Mouse (Mus musculus): ENCODE results near the gene Hist1h1b. TPM values are rescaled to one million over a fixed set of nuclear protein-coding genes. Genes with fewer than 3 reads are reported as not detected.
"Not testable (repeated sequence)": the region's sequence is repeated elsewhere in the genome, so short reads cannot be mapped to it uniquely, and the experiment has no call there.

Hist1h1b gene
- polyA plus RNA-seq, 1 experiment from 2014 or later: 14.9 TPM

- no peaks in the 10 kb centered on the region for H3K36me3 ChIP-seq (ENCODE audit: control insufficient read depth, insufficient read depth, low read length)
- peak overlapping the region; percentile 93 for H3K27ac ChIP-seq (ENCODE audit: low read length)
- H3K27me3 ChIP-seq (replicated peaks; ENCODE audit: control insufficient read depth, insufficient read depth, low read length): no peaks in the 10 kb centered on the region
- peak overlapping the region; percentile 60 for H3K4me2 ChIP-seq (ENCODE audit: low read depth, low read length)
- no peaks in the 10 kb centered on the region for H3K9me3 ChIP-seq (ENCODE audit: control insufficient read depth, low read length)
- peak overlapping the region; percentile 70 for H3K9ac ChIP-seq (ENCODE audit: low read depth, low read length)
- 3% methylated on average over 10 of the region's 10 CpGs for WGBS
- H3K4me1 ChIP-seq (ENCODE audit: control insufficient read depth, insufficient read depth, low read length): peaks cover 5% of the 10 kb centered on the region; the same call in 1 of the 2 replicates
- no peak for ATAC-seq
- H3K4me3 ChIP-seq (ENCODE audit: low read length): peak overlapping the region; percentile 48
Observed at GRCm38 (mm10) chr13:21753051-21753523, 27.3 kb downstream of the Hist1h1b start.

DNA sequence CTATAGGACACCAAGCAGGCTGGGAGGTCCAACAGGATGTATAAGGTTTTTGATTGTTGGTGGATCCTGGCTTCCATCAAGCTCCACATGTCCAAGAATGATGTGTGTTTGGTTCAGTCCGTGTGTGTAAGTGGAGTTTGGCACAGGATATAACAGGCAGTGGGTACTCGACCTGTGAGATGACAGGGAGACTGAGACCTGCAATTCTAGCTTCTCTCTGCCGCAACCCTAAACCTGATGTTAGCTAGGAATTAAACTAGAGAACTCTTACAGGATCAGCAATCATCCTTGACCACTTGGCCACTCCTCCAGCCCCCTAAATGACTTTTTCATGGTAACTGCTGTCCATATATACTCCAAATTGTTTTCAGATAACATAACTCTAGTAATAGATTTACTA, 28.1 kb downstream of the Hist1h1b start:
- H3K4me3 ChIP-seq (ENCODE audit: low read length): 0 out of 2 replicates have a peak overlapping the region, but pooled peaks have one; percentile 1
- no peaks in the 10 kb centered on the region for H3K36me3 ChIP-seq (ENCODE audit: control insufficient read depth, insufficient read depth, low read length)
- peak overlapping the region; percentile 60 for H3K4me2 ChIP-seq (ENCODE audit: low read depth, low read length)
- H3K9ac ChIP-seq (ENCODE audit: low read depth, low read length): 0 out of 2 replicates have a peak overlapping the region, but pooled peaks have one; percentile 29
- no peaks in the 10 kb centered on the region for H3K9me3 ChIP-seq (ENCODE audit: control insufficient read depth, low read length)
- H3K27me3 ChIP-seq (replicated peaks; ENCODE audit: control insufficient read depth, insufficient read depth, low read length): no peaks in the 10 kb centered on the region
- ATAC-seq: no peak
- peaks cover 8% of the 10 kb centered on the region; the same call in 1 of the 2 replicates for H3K4me1 ChIP-seq (ENCODE audit: control insufficient read depth, insufficient read depth, low read length)
- peak overlapping the region; percentile 12; the same call in 1 of the 2 replicates for H3K27ac ChIP-seq (ENCODE audit: low read length)
- 42% methylated on average over 3 of the region's 3 CpGs for WGBS

DNA sequence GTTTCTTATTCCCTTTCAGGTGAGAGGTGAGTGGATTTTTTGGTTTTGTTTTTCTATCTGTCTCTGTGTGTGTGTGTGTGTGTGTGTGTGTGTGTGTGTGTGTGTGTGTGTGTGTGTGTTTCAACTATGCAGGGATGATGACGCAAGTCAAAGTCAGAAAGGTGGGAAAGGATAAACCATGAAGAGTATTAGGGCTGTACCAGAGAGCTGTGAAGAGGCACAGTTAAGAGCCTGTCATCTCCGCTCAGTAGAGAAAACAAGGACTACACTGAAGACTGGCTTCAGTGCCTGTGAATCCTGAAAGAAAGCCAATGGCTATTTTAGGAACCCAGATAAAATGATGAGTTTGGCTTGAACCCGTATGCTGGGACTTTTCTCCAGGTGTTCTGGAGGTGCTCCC, 28.6 kb downstream of the Hist1h1b start:
- Histone ChIP-seq H3K27me3 (replicated peaks; ENCODE audit: control insufficient read depth, insufficient read depth, low read length) (no peaks in the 10 kb centered on the region), H3K4me2 (ENCODE audit: low read depth, low read length) (no peak overlapping the region), H3K36me3 (ENCODE audit: control insufficient read depth, insufficient read depth, low read length) (no peaks in the 10 kb centered on the region), H3K9ac (ENCODE audit: low read depth, low read length) (no peak overlapping the region), H3K9me3 (ENCODE audit: control insufficient read depth, low read length) (no peaks in the 10 kb centered on the region), H3K27ac (ENCODE audit: low read length) (peak overlapping the region; percentile 12; the same call in 1 of the 2 replicates), H3K4me1 (ENCODE audit: control insufficient read depth, insufficient read depth, low read length) (peaks cover 9% of the 10 kb centered on the region; the same call in 1 of the 2 replicates), H3K4me3 (ENCODE audit: low read length) (no peak overlapping the region)
- 71% methylated on average over 3 of the region's 3 CpGs for WGBS
- no peak for ATAC-seq

DNA sequence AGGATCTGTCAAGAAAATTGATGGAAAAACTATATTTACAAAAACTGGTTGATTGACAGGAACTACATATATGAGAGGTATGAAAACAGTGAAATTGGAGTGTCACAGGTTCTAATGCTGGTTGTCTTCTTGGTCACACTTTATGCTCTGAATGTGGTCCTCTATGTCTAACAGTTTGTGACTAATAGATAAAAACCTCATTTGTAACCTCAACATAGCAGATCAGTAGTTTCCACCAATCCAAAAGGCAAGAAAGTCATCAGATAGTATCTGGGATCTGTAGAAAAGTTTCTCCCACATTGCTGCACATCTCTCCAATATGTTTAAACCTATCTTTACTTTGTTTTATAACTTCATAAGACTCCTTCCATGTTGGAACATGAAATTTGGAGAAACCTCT, 29.0 kb downstream of the Hist1h1b start:
- no peak overlapping the region for H3K27ac ChIP-seq (ENCODE audit: low read length)
- no peaks in the 10 kb centered on the region for H3K36me3 ChIP-seq (ENCODE audit: control insufficient read depth, insufficient read depth, low read length)
- no peak overlapping the region for H3K4me2 ChIP-seq (ENCODE audit: low read depth, low read length)
- ATAC-seq: no peak
- peaks cover 9% of the 10 kb centered on the region; the same call in 1 of the 2 replicates for H3K4me1 ChIP-seq (ENCODE audit: control insufficient read depth, insufficient read depth, low read length)
- no peak overlapping the region for H3K9ac ChIP-seq (ENCODE audit: low read depth, low read length)
- no peak overlapping the region for H3K4me3 ChIP-seq (ENCODE audit: low read length)
- H3K9me3 ChIP-seq (ENCODE audit: control insufficient read depth, low read length): no peaks in the 10 kb centered on the region
- no peaks in the 10 kb centered on the region for H3K27me3 ChIP-seq (replicated peaks; ENCODE audit: control insufficient read depth, insufficient read depth, low read length)

DNA sequence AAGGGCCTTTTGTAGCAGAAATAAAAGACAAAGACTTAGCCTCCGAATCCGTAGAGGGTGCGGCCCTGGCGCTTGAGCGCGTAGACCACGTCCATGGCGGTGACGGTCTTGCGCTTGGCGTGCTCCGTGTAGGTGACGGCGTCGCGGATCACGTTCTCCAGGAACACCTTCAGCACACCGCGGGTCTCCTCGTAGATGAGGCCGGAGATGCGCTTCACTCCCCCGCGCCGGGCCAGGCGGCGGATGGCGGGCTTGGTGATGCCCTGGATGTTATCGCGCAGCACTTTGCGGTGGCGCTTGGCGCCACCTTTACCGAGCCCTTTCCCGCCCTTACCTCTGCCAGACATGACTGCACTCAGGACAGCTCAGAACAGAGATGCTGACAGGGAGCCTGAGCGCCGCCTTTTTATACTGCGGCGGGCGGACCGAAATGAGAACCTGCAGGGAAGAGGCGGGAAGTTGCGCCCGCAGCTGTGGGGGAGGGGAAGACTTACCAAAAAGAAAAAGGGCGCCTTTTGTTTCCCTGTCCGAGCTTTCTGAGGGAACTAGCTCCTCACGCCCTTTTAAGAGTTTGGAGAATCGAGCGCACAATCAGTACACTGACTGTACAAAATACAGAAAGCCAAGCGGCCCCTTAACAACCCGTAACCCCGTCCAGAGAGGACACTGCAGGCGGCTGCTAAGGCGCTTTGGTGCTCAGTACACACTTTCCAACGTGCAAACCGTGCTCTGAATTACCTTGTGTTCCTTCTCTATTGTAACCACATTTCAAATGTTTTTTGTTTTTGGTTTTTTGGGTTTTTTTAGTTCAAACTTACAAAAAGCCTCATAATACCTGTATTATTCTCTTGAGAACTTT, 30.0 kb downstream of the Hist1h1b start, which contains the start of gene Hist1h4k:
Hist1h4k (minus strand) TSS at position 347 of the 859 bp plus-strand sequence.
- Histone ChIP-seq H3K4me2 (ENCODE audit: low read depth, low read length) (peak within 1 kb of the TSS; percentile 56), H3K9ac (ENCODE audit: low read depth, low read length) (peak within 1 kb of the TSS; percentile 68), H3K4me3 (ENCODE audit: low read length) (peak within 1 kb of the TSS; percentile 55), H3K27ac (ENCODE audit: low read length) (peak within 1 kb of the TSS; percentile 89)
- WGBS: under 1% methylated on average over 45 of the region's 56 CpGs
- ATAC-seq: peak; percentile 78
- not testable (repeated sequence) for H3K36me3 ChIP-seq (ENCODE audit: control insufficient read depth, insufficient read depth, low read length); H3K9me3 ChIP-seq (ENCODE audit: control insufficient read depth, low read length); H3K27me3 ChIP-seq (replicated peaks; ENCODE audit: control insufficient read depth, insufficient read depth, low read length); H3K4me1 ChIP-seq (ENCODE audit: control insufficient read depth, insufficient read depth, low read length)

GRCm38 (mm10) chr13:21749387-21750158, 30.9 kb downstream of the Hist1h1b start:
- peaks cover 9% of the 10 kb centered on the region; the same call in 1 of the 2 replicates for H3K4me1 ChIP-seq (ENCODE audit: control insufficient read depth, insufficient read depth, low read length)
- H3K27me3 ChIP-seq (replicated peaks; ENCODE audit: control insufficient read depth, insufficient read depth, low read length): no peaks in the 10 kb centered on the region
- peak overlapping the region; percentile 68 for H3K9ac ChIP-seq (ENCODE audit: low read depth, low read length)
- no peaks in the 10 kb centered on the region for H3K9me3 ChIP-seq (ENCODE audit: control insufficient read depth, low read length)
- no peak for ATAC-seq
- peak overlapping the region; percentile 69 for H3K27ac ChIP-seq (ENCODE audit: low read length)
- H3K36me3 ChIP-seq (ENCODE audit: control insufficient read depth, insufficient read depth, low read length): no peaks in the 10 kb centered on the region
- peak overlapping the region; percentile 56 for H3K4me2 ChIP-seq (ENCODE audit: low read depth, low read length)
- WGBS: 3% methylated on average over 5 of the region's 5 CpGs
- H3K4me3 ChIP-seq (ENCODE audit: low read length): peak overlapping the region; percentile 55

- H3K4me2 ChIP-seq (ENCODE audit: low read depth, low read length): no peak overlapping the region
- H3K27ac ChIP-seq (ENCODE audit: low read length): no peak overlapping the region
- WGBS: 49% methylated on average over 1 of the region's 1 CpGs
- H3K9me3 ChIP-seq (ENCODE audit: control insufficient read depth, low read length): no peaks in the 10 kb centered on the region
- H3K36me3 ChIP-seq (ENCODE audit: control insufficient read depth, insufficient read depth, low read length): no peaks in the 10 kb centered on the region
- ATAC-seq: no peak
- no peak overlapping the region for H3K4me3 ChIP-seq (ENCODE audit: low read length)
- no peak overlapping the region for H3K9ac ChIP-seq (ENCODE audit: low read depth, low read length)
- peaks cover 7% of the 10 kb centered on the region; the same call in 1 of the 2 replicates for H3K4me1 ChIP-seq (ENCODE audit: control insufficient read depth, insufficient read depth, low read length)
- H3K27me3 ChIP-seq (replicated peaks; ENCODE audit: control insufficient read depth, insufficient read depth, low read length): no peaks in the 10 kb centered on the region
Observed at GRCm38 (mm10) chr13:21745006-21745405, 35.4 kb downstream of the Hist1h1b start.

- not testable (repeated sequence) for H3K36me3 ChIP-seq (ENCODE audit: control insufficient read depth, insufficient read depth, low read length); H3K9me3 ChIP-seq (ENCODE audit: control insufficient read depth, low read length); H3K4me1 ChIP-seq (ENCODE audit: control insufficient read depth, insufficient read depth, low read length); H3K27me3 ChIP-seq (replicated peaks; ENCODE audit: control insufficient read depth, insufficient read depth, low read length)
- Histone ChIP-seq H3K9ac (ENCODE audit: low read depth, low read length) (peak within 1 kb of the TSS; percentile 67), H3K27ac (ENCODE audit: low read length) (peak within 1 kb of the TSS; percentile 76), H3K4me3 (ENCODE audit: low read length) (peak within 1 kb of the TSS; percentile 57), H3K4me2 (ENCODE audit: low read depth, low read length) (peak within 1 kb of the TSS; percentile 70)
- WGBS: under 1% methylated on average over 37 of the region's 56 CpGs
- peak; percentile 93 for ATAC-seq
Observed at GRCm38 (mm10) chr13:21734906-21735767, 45.3 kb downstream of the Hist1h1b start, which contains the start of gene Hist1h4j. Gene Hist1h4j, plus strand, starts transcription at chr13:21735064.
